Mouse (Mus musculus): ENCODE measurements at regions not wholly inside any gene's neighbourhood (a gene's known extent, or its start where the extent isn't known, plus 50 kb on each side); places are given as distances from the start of the nearest gene placed in this dataset.

DNA sequence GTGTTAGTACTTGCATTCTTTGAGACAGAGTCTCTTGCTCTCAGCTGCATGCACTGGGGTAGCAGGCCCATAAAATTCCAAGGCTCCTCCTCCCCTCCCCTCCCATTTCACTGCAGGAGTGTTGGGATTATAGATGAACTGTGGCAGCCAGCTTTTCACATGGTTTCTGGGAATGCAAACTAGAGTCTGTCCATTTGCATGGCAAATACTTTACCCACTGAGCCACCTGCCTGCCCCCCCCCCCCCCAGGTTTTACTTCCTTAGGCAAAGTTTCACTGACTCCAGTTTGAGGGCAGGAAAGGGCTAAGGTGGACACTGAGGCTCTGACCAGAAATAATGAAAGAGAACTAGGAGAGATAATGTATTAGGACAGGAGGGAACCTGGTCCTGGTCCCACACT lies 147.6 kb upstream of the Hs3st3a1 start:
- DNase-seq (ENCODE audit: extremely low read depth) = peak; percentile 24
- in situ Hi-C loops (cut with MboI; ENCODE audit: low pct_ligation_motif_present, low pct_unique_long_range_greater_than_20kb, low sequenced_read_pairs) (no loop called here), dilution Hi-C loops (cut with MboI; ENCODE audit: extremely low pct_ligation_motif_present, extremely low pct_unique_long_range_greater_than_20kb, low sequenced_read_pairs) (no loop called here)
- TF ChIP-seq IRF4 (IDR thresholded peaks at IDR 0.05; ENCODE audit: low read depth, low read length) (peak; percentile 69; the same call in 1 of the 2 replicates), E2F4 (IDR thresholded peaks at IDR 0.05; ENCODE audit: insufficient replicate concordance, low read depth, low read length) (no peak), ETS1 (conservative IDR thresholded peaks at IDR 0.05; ENCODE audit: low read depth, low read length) (no peak; the same call in 1 of the 2 replicates), TCF12 (IDR thresholded peaks at IDR 0.05; ENCODE audit: low read depth, low read length) (peak; percentile 64; the same call in 1 of the 2 replicates), MAFK (IDR thresholded peaks at IDR 0.05; ENCODE audit: insufficient replicate concordance, low read length) (0 out of 2 replicates have a peak, but pooled peaks have one; percentile 36), ZC3H11A (IDR thresholded peaks at IDR 0.05; ENCODE audit: low read depth, low read length) (no peak), UBTF (IDR thresholded peaks at IDR 0.05; ENCODE audit: low read depth, low read length) (no peak), MAX (IDR thresholded peaks at IDR 0.05; ENCODE audit: low read length) (no peak), CHD1 (IDR thresholded peaks at IDR 0.05; ENCODE audit: low read depth, low read length) (no peak), MEF2A (IDR thresholded peaks at IDR 0.05; ENCODE audit: borderline replicate concordance, low read depth, low read length) (no peak), RCOR1 (conservative IDR thresholded peaks at IDR 0.05; ENCODE audit: low read depth, low read length) (0 out of 2 replicates have a peak, but pooled peaks have one; percentile 15), NRF1 (IDR thresholded peaks at IDR 0.05; ENCODE audit: low read depth, low read length) (no peak), ZMIZ1 (IDR thresholded peaks at IDR 0.05; ENCODE audit: low read depth, low read length) (no peak), USF1 (IDR thresholded peaks at IDR 0.05; ENCODE audit: low read depth, low read length) (no peak), ELF1 (IDR thresholded peaks at IDR 0.05; ENCODE audit: low read depth, low read length) (no peak), USF2 (conservative IDR thresholded peaks at IDR 0.05; ENCODE audit: low read depth, low read length) (no peak), MXI1 (IDR thresholded peaks at IDR 0.05; ENCODE audit: low read depth, low read length) (no peak), MAZ (IDR thresholded peaks at IDR 0.05; ENCODE audit: low read depth, low read length) (0 out of 2 replicates have a peak, but pooled peaks have one; percentile 31), SIN3A (IDR thresholded peaks at IDR 0.05; ENCODE audit: low read length) (no peak), EP300 (IDR thresholded peaks at IDR 0.05; ENCODE audit: low read length) (peak; percentile 67), BHLHE40 (IDR thresholded peaks at IDR 0.05; ENCODE audit: low read depth, low read length) (peak; percentile 58), POLR2A (IDR thresholded peaks at IDR 0.05; ENCODE audit: low read depth, low read length) (no peak), POLR2AphosphoS2 (IDR thresholded peaks at IDR 0.05; ENCODE audit: low read depth, low read length) (no peak), JUND (conservative IDR thresholded peaks at IDR 0.05; ENCODE audit: low read depth, low read length) (no peak), GABPA (IDR thresholded peaks at IDR 0.05; ENCODE audit: insufficient replicate concordance, low read depth, low read length) (no peak), CTCF (conservative IDR thresholded peaks at IDR 0.05 in 1 of 2, IDR thresholded peaks at IDR 0.05 in 1 of 2; ENCODE audit: low read depth in 2 of 2, low read length in 2 of 2) (no peak), CHD2 (IDR thresholded peaks at IDR 0.05; ENCODE audit: low read length) (peak; percentile 49; the same call in 1 of the 2 replicates), ZKSCAN1 (IDR thresholded peaks at IDR 0.05; ENCODE audit: borderline replicate concordance, low read depth, low read length) (no peak), RAD21 (IDR thresholded peaks at IDR 0.05; ENCODE audit: low read depth, low read length) (no peak), PAX5 (IDR thresholded peaks at IDR 0.05; ENCODE audit: low read length) (no peak), MYC (IDR thresholded peaks at IDR 0.05; ENCODE audit: low read depth, low read length) (no peak), ZNF384 (IDR thresholded peaks at IDR 0.05; ENCODE audit: low read depth, low read length) (no peak), KAT2A (IDR thresholded peaks at IDR 0.05; ENCODE audit: insufficient replicate concordance, low read length) (no peak)
- Histone ChIP-seq H3K4me2 (ENCODE audit: insufficient read depth, low read depth, poor library complexity, severe bottlenecking) (no peak overlapping the region), H3K4me3 (replicated peaks in 1 of 3; ENCODE audit: low read depth in 2 of 3, low read length in 2 of 3, poor library complexity in 1 of 3) (no peak overlapping the region), H3K79me2 (replicated peaks; ENCODE audit: control insufficient read depth, extremely low read depth, insufficient read depth, poor library complexity, severe bottlenecking) (no peaks in the 10 kb centered on the region), H3K9me3 (replicated peaks; ENCODE audit: low read length) (no peaks in the 10 kb centered on the region), H3K36me3 (replicated peaks in 1 of 2; ENCODE audit: control insufficient read depth in 1 of 2, insufficient read depth in 1 of 2, low read length in 1 of 2) (no peaks in the 10 kb centered on the region), H3K27me3 (replicated peaks) (no peaks in the 10 kb centered on the region), H3K4me1 (ENCODE audit: control insufficient read depth in 1 of 2, insufficient read depth in 2 of 2) (peaks cover 5 to 51% of the 10 kb centered on the region in 2 experiments; a peak in 3 of 4 replicates), H3K27ac (ENCODE audit: insufficient read depth, low read depth) (no peak overlapping the region), H3K9ac (ENCODE audit: insufficient read depth, low read depth) (no peak overlapping the region)

Data from CH12.LX (cell line).